Mouse (Mus musculus): Measurements from ENCODE around the gene Ext2. TPM values are rescaled to one million over a fixed set of nuclear protein-coding genes. Genes with fewer than 3 reads are reported as not detected.

Ext2 gene
- polyA plus RNA-seq, 1 experiment, result 73.2 TPM

- H3K79me3 ChIP-seq (ENCODE audit: low read depth), result no peaks in the 10 kb centered on the region
- peaks cover 64% of the 10 kb centered on the region for H3K27me3 ChIP-seq (ENCODE audit: control insufficient read depth, insufficient read depth, insufficient read length)
- H3ac ChIP-seq (ENCODE audit: control insufficient read depth, insufficient read length, low read depth), result no peak overlapping the region
- H3K79me2 ChIP-seq (ENCODE audit: control insufficient read depth, insufficient read depth), result no peaks in the 10 kb centered on the region
- no peaks in the 10 kb centered on the region for H3K36me3 ChIP-seq (ENCODE audit: control insufficient read depth, insufficient read depth)
- no peak overlapping the region for H3K4me3 ChIP-seq (ENCODE audit: insufficient read depth, poor library complexity, severe bottlenecking)
- TF ChIP-seq USF1 (IDR thresholded peaks at IDR 0.05; ENCODE audit: low read depth), result no peak
- TF ChIP-seq MAX (IDR thresholded peaks at IDR 0.05), result no peak
- TF ChIP-seq CTCF (IDR thresholded peaks at IDR 0.05; ENCODE audit: control insufficient read depth, insufficient read depth, insufficient read length), result no peak
- no peak for TF ChIP-seq FOSL1 (IDR thresholded peaks at IDR 0.05; ENCODE audit: insufficient read depth, low read length, poor library complexity, severe bottlenecking)
- TF ChIP-seq CEBPB (IDR thresholded peaks at IDR 0.05; ENCODE audit: low read depth), result no peak
Measured at GRCm38 (mm10) chr2:93613020-93613419, 209.3 kb downstream of the Ext2 start.

Other genes starting within 250 kb of the Ext2 start
- gene Alx4, start 180.2 kb downstream of the Ext2 start, polyA plus RNA-seq (2012; fragmentation: generic; extraction: Trizol), result not detected
- 2.4 TPM for gene Accs, start 27.4 kb upstream of the Ext2 start, polyA plus RNA-seq (2012; fragmentation: generic; extraction: Trizol)
- gene Accsl, start 46.6 kb upstream of the Ext2 start, polyA plus RNA-seq (2012; fragmentation: generic; extraction: Trizol), result 0.15 TPM
- 0.67 TPM for gene Gm13889, start 134.6 kb upstream of the Ext2 start, polyA plus RNA-seq (2012; fragmentation: generic; extraction: Trizol)
- not detected for gene Gm27027, start 173.8 kb upstream of the Ext2 start, polyA plus RNA-seq (2012; fragmentation: generic; extraction: Trizol)
- 57.2 TPM for gene Alkbh3, start 188.2 kb upstream of the Ext2 start, polyA plus RNA-seq (2012; fragmentation: generic; extraction: Trizol)

Measured in C2C12 (cell line).